Mouse (Mus musculus): ENCODE measurements around the gene Dlg1.

The Dlg1 gene

DNA sequence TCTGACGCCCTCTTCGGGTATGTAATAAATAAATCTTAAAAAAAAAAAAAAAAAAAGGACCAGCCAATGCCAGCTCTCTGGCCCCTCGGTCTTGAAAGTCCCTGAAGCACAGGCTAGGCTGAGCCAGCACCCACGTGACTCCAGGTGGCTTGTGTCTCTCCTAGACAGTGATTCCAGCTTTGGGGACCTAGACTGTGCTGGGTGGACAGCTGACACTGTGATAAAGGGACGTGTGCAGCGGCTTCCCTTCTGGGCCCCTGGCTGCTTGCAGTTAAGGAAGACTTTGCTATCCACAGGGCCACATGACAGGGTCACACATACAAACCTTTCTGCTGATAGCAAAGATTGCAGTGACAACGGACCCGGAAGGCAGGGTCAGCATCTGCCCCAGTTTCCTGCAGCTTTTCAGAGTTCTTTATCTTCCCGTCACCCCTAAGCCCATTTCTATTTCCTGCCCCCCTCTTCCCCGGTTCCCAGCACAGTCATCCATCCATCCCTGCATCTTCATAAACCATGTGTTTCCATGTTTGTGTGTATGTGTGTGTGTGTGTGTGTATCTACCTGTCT lies 247.1 kb downstream of the Dlg1 start:
- peaks cover 34% of the 10 kb centered on the region for H3K4me1 ChIP-seq (replicated peaks; ENCODE audit: low read depth, low read length)
- no peaks in the 10 kb centered on the region for H3K36me3 ChIP-seq (ENCODE audit: insufficient read depth, low read length)
- TF ChIP-seq POU5F1 (IDR thresholded peaks at IDR 0.05; ENCODE audit: borderline replicate concordance, low read length) (no peak), CTCF (conservative IDR thresholded peaks at IDR 0.05; ENCODE audit: low read length) (no peak), NANOG (IDR thresholded peaks at IDR 0.05; ENCODE audit: borderline replicate concordance, low read length) (no peak)
- no peaks in the 10 kb centered on the region for H3K9me3 ChIP-seq (ENCODE audit: low read length)
- peaks cover 24% of the 10 kb centered on the region for H3K27me3 ChIP-seq (ENCODE audit: insufficient read depth, low read length)
- no peak overlapping the region for H3K4me3 ChIP-seq (replicated peaks; ENCODE audit: low read length)

GRCm38 (mm10) chr16:31917776-31918175 lies 254.5 kb downstream of the Dlg1 start:
- TF ChIP-seq POU5F1 (IDR thresholded peaks at IDR 0.05; ENCODE audit: borderline replicate concordance, low read length) = no peak
- TF ChIP-seq NANOG (IDR thresholded peaks at IDR 0.05; ENCODE audit: borderline replicate concordance, low read length) = no peak
- TF ChIP-seq CTCF (conservative IDR thresholded peaks at IDR 0.05; ENCODE audit: low read length) = no peak
- Histone ChIP-seq H3K36me3 (ENCODE audit: insufficient read depth, low read length) (no peaks in the 10 kb centered on the region), H3K27me3 (ENCODE audit: insufficient read depth, low read length) (peaks cover 14% of the 10 kb centered on the region), H3K4me3 (replicated peaks; ENCODE audit: low read length) (0 out of 2 replicates have a peak overlapping the region, but pooled peaks have one; percentile 46), H3K4me1 (replicated peaks; ENCODE audit: low read depth, low read length) (peaks cover 7% of the 10 kb centered on the region), H3K9me3 (ENCODE audit: low read length) (no peaks in the 10 kb centered on the region)

DNA sequence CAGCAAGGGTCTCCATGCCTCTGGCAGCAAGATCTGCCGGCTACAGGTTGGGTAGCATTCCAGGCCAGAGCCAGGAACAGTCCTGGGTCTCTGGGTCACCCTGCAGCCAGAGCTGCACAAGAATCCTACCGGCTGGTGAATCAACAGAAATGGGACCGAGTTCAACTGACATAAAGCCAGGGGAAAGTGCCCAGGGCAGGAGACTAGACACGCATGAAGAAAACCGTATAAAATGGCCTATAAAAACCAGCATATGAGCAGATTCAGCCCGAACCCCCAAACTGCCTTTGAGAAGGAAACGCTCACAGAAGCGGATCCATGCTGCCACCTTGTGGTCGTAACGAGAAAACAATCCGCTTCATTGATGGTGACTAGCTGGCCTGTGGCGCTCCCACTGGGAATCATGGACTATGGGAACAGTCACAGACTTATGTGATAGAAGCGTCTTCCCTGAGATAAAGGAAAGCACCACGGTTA lies 255.0 kb downstream of the Dlg1 start:
- Histone ChIP-seq H3K9me3 (ENCODE audit: low read length) (no peaks in the 10 kb centered on the region), H3K27me3 (ENCODE audit: insufficient read depth, low read length) (peaks cover 13% of the 10 kb centered on the region), H3K4me1 (replicated peaks; ENCODE audit: low read depth, low read length) (peaks cover 7% of the 10 kb centered on the region), H3K36me3 (ENCODE audit: insufficient read depth, low read length) (no peaks in the 10 kb centered on the region), H3K4me3 (replicated peaks; ENCODE audit: low read length) (0 out of 2 replicates have a peak overlapping the region, but pooled peaks have one; percentile 46)
- TF ChIP-seq POU5F1 (IDR thresholded peaks at IDR 0.05; ENCODE audit: borderline replicate concordance, low read length) (no peak), NANOG (IDR thresholded peaks at IDR 0.05; ENCODE audit: borderline replicate concordance, low read length) (no peak), CTCF (conservative IDR thresholded peaks at IDR 0.05; ENCODE audit: low read length) (peak; percentile 59)

GRCm38 (mm10) chr16:31924368-31924767 lies 261.1 kb downstream of the Dlg1 start:
- H3K27me3 ChIP-seq (ENCODE audit: insufficient read depth, low read length) = peaks cover 11% of the 10 kb centered on the region
- no peaks in the 10 kb centered on the region for H3K36me3 ChIP-seq (ENCODE audit: insufficient read depth, low read length)
- TF ChIP-seq NANOG (IDR thresholded peaks at IDR 0.05; ENCODE audit: borderline replicate concordance, low read length) = no peak
- TF ChIP-seq POU5F1 (IDR thresholded peaks at IDR 0.05; ENCODE audit: borderline replicate concordance, low read length) = no peak
- no peak for TF ChIP-seq CTCF (conservative IDR thresholded peaks at IDR 0.05; ENCODE audit: low read length)
- peaks cover 40% of the 10 kb centered on the region for H3K4me1 ChIP-seq (replicated peaks; ENCODE audit: low read depth, low read length)
- no peak overlapping the region for H3K4me3 ChIP-seq (replicated peaks; ENCODE audit: low read length)
- H3K9me3 ChIP-seq (ENCODE audit: low read length) = no peaks in the 10 kb centered on the region

All from E14TG2a.4 (cell line).